Mouse (Mus musculus): Measurements from ENCODE around the gene Myo1b.

DNA sequence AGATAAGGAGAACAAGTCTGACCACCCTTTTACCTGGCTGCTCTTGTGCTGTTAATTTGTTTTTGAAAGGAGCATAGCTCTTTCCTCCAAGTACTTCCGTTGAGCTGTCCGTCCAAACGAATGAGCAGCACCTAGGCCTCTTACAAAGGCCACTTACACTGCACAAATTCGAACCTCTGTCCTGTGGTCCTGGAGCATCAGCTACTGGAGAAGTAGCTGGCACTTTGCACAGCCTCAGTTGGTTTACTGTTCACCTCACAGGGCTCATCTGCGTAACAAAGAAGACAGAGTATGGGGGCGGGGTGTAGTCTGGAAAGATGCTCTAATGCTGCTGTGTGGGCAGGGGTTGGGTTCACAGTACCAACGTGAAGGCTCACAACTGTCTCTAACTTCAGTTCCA, 15.7 kb upstream of the Myo1b start:
- TF ChIP-seq CTCF (conservative IDR thresholded peaks at IDR 0.05; ENCODE audit: low read length) (no peak), NANOG (IDR thresholded peaks at IDR 0.05; ENCODE audit: borderline replicate concordance, low read length) (no peak), POU5F1 (IDR thresholded peaks at IDR 0.05; ENCODE audit: borderline replicate concordance, low read length) (no peak; the same call in 1 of the 2 replicates)

Data from E14TG2a.4 (cell line).